Mouse (Mus musculus) liver, embryonic 14.5 days (tissue): ENCODE measurements around the gene Qrich1.

Experiments
- CTCF ChIP-seq: IDR thresholded peaks from 2 replicates; pipeline ENCODE4 v1.5.1; 2016; ENCODE audit warnings: antibody characterized with exemption, low read depth, control low read depth
- EP300 ChIP-seq: IDR thresholded peaks from 2 replicates; pipeline ENCODE4 v1.6.1; 2016; ENCODE audit warnings: antibody characterized with exemption, low read depth

GRCm38 (mm10) chr9:108488403-108488802 is 28.2 kb upstream of the Qrich1 start:
- no peak for TF ChIP-seq CTCF
- no peak for TF ChIP-seq EP300
